Mouse (Mus musculus): ENCODE measurements at regions not wholly inside any gene's neighbourhood (a gene's known extent, or its start where the extent isn't known, plus 50 kb on each side); places are given as distances from the start of the nearest gene placed in this dataset.

DNA sequence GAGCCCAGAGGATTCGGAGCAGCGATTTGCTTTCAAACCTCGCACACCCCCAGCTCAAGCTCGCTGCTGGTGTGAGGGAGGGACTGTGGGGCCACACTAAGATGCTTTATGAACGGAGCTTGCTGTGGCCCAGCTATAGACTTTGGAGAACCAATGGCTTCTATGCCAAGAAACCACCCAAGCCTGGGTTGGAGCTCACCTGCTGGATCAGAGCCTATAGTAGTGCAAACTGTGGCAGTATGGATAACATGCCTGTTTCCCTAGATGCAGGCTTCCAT lies 142.5 kb upstream of the A230072I06Rik start:
- no peak for DNase-seq (ENCODE audit: low spot score in 2 of 2)

DNA sequence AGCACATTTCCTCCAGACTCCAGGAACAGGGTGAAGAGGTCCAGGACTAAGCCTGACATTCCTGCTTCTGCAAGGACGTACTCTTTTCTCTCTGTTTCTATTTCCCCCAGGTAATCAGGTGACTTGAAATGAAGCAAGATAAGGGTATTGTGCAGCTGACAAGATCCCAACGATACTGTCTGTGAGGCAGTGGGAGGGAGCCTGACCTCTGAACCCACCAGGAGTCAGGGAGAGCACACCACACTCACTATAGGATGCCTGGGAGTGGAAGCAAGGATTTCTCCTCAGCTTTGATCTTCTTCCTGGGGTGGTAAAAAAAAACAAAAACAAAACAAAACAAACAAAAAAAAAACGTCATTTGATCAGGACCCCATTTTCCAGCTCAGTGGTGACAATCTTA lies 141.1 kb upstream of the A230072I06Rik start:
- no peak for DNase-seq (ENCODE audit: low spot score in 2 of 2)

DNA sequence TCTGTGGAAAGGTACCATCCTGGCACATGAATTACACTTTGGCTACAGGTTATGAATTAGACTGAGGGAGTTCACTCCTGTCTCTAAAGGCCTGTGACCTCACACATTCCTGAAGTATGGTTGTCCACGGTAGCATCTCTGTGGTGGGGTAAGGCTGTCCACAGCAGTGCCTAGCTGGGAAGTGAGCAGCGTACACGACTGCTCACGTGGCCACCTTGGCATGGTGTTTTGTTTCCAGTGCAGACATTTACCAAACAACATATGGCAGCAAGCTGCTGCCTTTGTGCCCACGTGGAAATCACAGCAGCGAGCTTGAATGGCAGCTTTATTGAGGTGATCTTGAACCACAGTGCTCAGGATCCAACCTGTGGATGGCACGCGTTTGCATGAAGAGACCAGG lies 140.7 kb upstream of the A230072I06Rik start:
- DNase-seq (ENCODE audit: low spot score in 2 of 2) = no peak

DNA sequence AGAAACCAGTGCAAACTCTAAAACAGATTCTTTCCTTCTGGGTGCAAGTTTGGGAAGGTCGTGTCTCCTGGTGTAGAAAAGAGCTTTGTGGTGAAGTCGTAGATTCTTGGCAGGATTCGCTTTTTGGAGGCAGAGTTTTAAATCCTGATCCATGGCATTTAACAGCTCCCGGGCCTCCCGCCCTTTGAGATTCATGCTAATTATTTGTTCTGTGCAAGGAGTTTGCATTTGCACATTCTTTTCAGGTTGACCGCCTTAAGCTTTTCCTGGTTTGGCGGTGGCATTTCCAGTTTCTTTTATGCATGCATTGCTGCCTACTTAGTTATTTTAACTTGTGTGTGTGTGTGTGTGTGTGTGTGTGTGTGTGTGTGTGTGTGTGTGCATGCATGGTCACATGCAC lies 126.9 kb upstream of the A230072I06Rik start:
- no peak for DNase-seq (ENCODE audit: low spot score in 2 of 2)

DNA sequence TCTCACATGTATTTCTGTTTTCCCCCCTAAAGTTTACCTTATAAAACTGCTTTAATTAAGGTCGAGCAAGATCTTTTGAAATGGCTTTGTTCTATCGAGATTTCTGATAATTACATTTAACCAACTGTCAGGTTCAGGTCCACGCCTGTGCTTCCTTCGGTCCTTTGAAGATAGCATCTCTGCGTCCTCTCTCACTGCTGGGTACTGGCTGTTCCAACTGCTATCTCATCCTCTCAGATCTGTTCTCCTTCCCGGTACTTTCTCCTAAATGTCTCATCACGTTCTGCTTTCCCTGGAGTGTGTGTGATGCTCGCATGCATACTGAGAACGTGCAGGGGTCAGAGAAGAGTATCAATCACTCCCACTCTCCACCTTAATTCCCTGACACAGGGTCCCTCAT lies 125.8 kb upstream of the A230072I06Rik start:
- DNase-seq (ENCODE audit: low spot score in 2 of 2) = no peak

DNA sequence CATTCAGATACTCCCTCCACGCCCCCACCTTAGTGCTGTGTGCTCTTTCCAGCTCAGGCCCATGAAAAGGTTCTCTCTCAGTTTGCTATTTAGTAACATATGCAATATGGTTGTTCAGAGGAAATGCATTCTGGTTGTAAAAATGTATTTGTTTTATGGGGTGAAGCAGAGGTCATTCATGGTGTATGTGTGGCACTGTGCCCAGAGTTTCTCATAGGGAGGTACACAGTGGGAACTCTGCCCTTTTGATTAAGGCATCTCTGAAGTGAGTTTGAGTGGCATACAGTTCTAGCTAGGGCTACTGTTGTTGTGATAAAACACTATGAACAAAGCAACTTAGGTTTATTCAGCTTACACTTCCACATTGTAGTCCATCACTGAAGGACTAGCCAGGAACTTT lies 121.7 kb upstream of the A230072I06Rik start:
- DNase-seq (ENCODE audit: low spot score in 2 of 2) = no peak

DNA sequence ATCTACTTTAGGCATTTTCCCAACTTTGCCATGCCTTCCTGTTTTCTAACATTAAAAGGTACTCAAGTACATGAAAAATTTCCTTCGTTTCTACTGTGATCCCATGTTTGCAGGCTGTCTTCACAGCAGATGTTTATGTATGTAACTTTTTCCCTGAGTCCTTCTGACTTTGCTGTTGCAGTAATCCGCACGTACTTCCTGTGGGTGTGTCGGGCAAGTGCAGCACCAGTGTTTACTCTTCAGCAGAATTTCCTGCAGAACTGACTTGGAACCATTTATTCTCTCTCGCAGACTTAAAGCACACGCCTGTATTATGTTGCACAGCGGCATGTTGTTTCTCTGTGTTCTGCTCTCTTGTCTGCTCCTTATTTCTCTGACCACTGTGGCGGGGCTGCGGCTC lies 120.4 kb upstream of the A230072I06Rik start:
- no peak for DNase-seq (ENCODE audit: low spot score in 2 of 2)

DNA sequence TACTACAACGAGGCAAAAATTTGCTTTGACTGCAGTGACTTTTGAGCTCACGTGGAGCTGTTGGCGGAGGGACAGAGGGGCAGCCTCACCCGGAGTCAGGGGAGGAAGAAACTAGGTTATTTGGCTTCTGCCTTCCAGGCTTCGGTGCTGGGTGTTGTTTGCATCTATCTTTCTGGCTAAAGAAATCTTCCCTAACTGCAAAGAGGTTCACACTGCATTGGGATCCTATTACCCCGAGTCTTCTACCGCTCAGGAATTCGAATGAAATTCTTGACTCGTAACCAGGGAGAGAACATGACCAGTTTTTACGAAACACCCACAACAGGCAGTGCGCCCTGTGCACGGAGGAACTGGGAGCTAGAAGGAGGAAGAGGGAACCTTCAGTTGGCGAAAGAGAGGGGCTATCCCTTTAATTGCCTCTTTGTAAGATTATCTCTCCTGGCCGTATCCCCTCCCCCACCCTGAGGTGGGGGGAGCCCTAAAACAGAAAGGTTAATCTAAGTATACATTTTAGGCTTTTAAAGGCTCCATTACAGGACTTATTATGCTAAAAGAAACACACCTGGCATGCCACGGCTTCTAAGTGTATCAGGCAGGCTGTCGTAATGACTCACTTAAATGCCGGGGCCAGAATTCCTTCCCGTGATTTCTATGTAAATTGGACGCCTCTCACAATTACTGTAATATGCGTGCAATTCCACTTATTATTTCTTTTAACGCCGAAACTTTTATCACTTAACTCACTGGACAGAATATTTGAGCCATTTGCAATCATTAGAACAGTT lies 115.5 kb upstream of the A230072I06Rik start:
- no peak for DNase-seq (ENCODE audit: low spot score in 2 of 2)

DNA sequence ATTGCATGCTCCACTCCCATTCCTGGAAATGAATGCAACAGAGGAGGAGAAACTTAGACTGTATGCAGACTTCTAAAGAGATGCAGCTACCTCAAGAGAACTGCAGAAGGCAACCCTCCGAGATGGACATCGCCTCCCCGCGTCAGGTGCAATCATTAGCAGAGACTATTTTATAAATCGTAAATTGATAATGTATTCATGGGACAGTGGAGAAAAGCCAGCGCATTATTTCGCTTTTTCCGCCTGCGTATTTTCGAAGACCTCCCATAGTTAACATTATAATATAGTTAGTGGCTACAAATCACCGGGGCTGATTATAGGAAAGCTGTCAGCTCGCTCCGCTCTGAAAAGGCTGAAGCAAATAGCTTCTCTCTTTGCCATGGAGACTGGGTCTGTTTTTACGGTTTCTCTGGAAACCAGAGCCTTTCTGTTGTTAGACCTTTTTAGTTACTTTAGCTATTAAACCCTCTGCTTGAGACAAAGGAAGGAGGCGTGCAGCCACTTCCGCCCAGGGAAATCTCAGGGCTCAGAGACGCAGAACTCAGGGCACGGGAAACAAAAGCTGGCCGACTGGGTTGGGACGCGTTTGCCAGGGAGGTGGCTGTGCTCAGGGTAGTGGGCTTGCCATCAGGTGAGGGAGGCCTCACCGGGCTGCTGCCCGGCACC lies 113.0 kb upstream of the A230072I06Rik start:
- no peak for DNase-seq (ENCODE audit: low spot score in 2 of 2)

DNA sequence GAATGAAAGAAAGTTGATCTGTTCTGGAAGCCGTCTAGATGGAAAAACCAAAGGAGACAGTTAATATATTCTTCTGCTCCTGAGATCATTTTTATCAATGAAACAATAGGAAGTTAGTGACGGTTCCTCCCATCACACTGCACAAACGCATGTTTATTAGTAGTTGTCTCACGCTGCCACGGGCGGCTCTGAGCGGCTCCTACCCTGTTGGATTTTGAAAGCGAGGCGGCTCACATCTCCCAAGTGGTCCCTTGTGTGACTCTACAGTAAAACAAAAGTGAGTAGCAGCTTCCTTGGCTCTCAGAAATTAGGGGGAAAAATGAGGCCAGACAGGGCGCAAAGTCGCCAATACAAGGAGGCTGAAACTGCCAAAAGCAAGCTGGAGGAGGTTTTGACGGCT lies 106.8 kb upstream of the A230072I06Rik start:
- DNase-seq (ENCODE audit: low spot score in 2 of 2) = no peak

DNA sequence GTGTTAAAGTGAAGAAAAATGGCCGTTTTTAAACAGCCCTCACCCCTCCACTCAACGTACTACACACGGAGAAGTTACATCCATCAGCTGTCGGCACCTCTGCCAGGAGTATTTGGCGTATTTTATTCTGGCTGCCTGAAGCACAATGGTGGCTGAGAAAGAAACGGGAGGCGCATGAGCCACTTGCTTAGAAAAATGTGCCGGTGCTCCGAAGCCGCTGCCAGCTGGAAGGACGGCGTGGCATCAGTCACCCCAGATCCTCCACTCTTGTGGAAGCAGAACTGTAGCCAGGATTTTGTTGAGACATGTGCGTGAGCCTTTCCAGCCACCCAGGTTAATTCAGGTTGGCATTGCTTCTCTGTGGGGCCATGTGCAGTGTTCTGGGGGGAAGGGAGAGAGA lies 103.1 kb upstream of the A230072I06Rik start:
- no peak for DNase-seq (ENCODE audit: low spot score in 2 of 2)

DNA sequence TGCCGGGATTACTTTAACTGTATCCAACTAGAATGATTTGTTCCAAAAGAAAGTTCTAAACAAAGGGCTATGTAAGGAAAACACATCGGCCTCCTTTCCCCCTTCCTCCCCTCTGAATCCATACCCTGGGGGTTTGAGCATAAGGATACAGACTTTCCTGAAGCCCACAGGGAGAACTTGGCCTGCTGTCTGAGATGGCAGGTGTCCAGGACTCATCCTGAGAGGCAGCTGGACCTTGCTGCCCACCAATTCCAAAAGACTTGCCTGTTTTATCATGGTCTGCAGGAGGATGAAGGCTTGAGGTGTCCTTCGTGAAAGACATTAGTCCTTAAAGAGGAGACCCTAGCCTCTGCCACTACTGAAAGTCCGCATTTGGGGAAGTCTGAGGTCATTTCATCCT lies 94.0 kb upstream of the A230072I06Rik start:
- no peak for DNase-seq (ENCODE audit: low spot score in 2 of 2)

DNA sequence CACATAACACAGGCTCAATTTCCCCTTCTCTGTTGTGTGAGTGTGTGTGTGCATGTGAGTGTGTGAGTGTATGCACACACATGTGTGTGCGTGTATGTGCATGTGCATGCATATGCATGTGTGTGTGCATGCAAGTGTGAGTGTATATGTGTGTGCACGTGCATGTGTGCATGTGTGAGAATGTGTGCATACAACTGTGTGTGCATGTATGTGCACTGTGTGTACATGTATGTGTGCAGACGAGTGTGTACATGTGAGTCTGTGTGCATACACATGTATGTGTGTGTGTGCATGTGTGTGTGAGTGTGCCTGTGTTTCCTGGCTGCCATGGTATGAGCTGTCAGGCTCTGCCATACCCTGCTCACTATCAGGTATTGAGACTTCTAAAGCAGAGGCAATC lies 91.3 kb upstream of the A230072I06Rik start:
- no peak for DNase-seq (ENCODE audit: low spot score in 2 of 2)

DNA sequence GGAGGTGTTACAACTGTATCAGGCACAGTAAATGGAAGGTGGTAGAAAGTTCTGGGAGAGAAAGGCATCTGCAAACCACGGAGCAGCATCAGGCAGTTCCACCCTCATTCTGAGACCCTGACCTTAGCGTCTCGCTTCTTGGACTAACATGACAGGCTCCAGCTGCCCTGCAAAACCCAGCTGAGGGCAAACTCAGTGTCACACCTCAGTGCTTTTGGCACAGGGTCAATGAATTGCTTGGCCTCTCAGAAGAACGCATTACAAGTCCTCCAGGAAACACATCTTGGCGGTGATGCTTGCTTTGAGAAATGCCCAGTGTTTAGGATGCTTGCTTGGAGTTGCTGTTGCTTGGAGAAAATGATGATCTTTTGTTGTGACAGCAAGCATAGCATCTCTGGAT lies 90.2 kb upstream of the A230072I06Rik start:
- no peak for DNase-seq (ENCODE audit: low spot score in 2 of 2)

DNA sequence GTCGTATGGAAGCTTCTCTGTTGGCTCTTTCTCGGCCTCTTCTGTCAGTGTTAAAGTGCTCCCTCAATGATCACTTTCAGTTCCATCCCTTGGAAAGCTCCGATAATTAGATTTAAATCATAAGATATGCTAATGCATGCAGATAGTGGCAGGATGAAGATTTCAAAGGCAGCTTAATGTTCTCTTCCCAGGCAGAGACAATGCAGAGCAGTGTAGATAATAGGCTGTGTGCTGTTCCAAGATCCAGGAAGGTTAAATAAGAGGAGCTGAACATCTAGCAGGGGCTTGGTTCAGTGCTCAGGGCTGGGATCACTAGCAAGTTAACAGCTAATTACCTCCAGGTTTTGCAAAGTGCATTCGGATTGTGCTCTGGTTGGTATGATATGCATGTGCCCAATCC lies 89.7 kb upstream of the A230072I06Rik start:
- DNase-seq (ENCODE audit: low spot score in 2 of 2) = no peak

DNA sequence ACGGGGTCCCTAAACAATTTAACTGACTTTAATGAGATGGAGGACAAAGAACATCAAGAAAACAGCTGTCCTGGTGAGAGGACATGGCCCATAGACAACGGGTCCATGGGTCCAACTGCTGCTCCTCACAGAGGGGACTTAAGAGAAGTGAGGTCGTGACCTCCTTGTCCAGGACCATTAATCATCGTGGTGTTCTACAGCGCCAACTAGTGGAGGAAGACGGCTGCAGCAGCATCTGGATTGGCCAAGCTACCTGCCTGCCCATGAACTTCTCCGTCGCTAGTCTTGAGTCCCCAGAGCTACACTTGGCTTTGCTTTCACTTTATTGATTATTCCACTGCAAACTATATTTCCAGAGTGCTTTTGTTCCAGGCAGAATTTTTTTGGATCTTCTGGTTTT lies 86.6 kb upstream of the A230072I06Rik start:
- no peak for DNase-seq (ENCODE audit: low spot score in 2 of 2)

DNA sequence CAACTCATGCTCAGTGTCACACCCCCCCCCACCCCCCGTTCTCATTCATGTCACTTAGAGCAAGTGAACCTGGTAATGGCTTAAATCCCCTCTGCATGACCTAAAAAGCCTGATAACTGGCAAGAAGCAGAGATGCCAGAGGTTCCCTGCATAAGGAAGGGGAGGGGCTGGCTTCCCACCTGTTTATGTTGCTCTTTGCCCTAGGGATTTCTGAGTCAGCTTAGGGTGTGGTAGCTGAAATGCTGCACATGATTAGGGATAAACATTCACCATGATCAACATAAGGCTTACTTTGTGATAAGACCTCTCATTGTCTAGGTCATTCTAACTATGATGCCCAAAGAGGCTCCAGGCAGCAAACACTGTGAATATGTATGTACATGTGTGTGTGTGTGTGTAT lies 72.7 kb upstream of the A230072I06Rik start:
- no peak for DNase-seq (ENCODE audit: low spot score in 2 of 2)

DNA sequence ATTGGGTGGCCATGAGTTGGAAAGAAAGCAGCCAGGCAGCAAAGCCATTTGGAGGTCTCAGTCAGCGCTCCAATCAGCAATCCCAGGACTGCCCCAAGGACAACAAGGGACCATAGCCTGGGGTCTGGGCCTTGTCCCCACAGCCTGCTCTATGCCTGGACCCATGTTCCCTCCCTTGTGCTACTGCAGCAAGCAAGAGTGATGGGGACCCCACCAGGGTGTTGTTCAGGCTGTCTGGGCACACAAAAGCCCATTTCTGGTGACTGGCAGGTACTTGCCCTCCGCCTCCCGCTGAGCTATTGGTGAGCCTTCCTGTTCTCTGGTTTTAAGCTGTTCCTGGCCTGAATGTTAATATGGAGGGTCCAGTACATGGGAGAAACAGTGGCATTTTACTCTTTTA lies 71.2 kb upstream of the A230072I06Rik start:
- no peak for DNase-seq (ENCODE audit: low spot score in 2 of 2)

DNA sequence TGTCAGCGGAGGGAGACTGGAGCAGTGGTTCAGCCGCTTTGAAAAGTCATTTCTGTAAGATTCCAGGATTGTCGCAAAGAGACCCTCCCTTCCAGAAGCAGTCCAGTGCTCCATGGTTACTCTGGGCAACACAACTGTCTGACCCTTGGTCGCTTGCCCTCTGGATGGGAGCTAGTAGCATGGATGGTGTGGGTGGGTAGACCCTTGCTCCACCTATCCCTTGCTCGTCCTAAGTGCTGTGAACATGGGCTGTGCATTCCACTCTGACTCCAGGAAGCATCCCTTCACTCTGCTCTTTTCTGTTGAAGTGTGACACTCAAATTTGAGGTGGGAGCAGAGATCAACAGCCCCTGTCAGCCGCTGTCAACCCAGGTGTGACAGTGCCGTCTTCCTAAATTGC lies 64.8 kb upstream of the A230072I06Rik start:
- DNase-seq (ENCODE audit: low spot score in 2 of 2) = no peak

DNA sequence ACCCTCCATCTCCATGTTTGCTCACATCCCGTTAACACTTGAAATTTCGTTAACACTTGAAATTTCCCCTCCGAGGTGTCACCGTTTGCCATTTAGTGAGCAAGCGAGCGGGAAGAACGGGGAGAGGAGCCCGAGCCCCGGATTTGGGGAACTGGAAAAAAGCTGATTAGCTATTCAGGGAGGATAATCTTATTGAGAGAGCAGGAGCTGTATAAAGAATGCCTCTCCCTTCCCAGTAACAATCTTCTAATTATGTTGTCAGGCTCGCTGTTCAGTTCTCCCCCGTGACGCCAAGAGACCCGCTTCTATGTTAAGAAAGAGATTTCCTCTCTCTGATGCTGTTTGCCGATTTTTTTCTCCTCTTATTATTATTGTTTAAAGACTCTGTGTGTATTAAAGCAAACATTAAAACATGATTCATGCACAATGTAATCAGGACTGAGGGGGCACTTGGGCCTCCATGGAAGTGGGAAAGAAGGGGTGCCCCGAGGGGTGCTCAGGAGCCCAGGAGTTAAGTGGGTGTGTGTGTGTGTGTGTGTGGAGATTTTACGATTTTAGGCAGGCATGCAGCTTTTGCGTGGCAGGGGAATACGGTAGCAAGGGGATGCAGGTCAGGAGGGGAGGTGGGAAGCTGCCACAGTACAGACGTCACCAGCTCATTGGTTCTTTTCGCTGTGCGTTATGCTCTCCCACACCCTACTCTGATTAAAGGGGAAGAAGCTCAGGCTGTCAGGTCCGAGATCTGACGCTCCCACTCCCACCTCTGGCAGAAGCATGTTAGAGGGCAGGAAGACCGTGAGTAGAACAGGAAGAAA lies 64.2 kb upstream of the A230072I06Rik start:
- DNase-seq (ENCODE audit: low spot score in 2 of 2) = no peak

DNA sequence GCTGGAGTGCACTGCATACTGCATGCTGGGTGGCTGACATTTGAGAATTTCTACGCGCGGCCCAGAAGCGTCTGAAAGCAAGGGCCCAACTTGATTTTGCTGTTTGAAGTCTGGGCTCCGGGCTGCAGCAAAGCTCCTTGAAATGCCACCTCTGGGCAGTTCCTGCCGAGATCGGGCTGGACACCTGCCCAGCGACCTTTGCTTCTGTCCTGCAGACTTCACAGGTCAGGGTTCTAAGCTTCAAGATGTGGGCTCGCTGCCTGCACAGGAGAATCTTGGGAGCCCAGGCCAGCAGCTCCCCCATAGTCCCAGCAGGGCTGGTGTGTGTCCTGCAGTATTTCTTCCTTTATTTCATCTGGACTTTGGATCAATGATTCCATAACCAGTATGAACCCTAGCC lies 57.1 kb upstream of the A230072I06Rik start:
- DNase-seq (ENCODE audit: low spot score in 2 of 2) = no peak

DNA sequence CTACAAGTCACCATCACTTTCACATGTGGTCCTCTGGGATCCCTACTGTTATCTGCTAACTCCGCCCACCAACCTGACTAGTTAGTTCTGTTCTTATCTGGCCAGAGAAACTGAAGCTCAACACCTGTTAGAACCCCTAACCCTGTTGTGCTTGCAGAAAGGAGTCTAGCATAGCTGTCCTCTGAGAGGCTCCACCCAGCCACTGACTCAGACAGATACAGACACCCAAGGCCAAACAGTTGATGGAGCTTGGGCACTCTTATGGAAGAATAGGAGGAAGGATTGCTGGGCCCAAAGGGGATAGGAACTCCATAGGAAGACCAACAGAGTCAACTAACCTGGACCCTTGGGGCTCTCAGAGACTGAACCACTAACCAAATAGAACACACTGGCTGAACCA lies 55.2 kb upstream of the A230072I06Rik start:
- no peak for DNase-seq (ENCODE audit: low spot score in 2 of 2)
